Mouse (Mus musculus) hindbrain, postnatal 0 days (tissue): ENCODE measurements around the gene Gstm3. TPM values are rescaled to one million over a fixed set of nuclear protein-coding genes. Genes with fewer than 3 reads are reported as not detected.
"Not testable (repeated sequence)": the region's sequence is repeated elsewhere in the genome, so short reads cannot be mapped to it uniquely, and the experiment has no call there.

Experiments used
- ATAC-seq: fragments of 200-750 bp; cut with Nextera tagmentation; 2 replicates; pipeline ENCODE4 v1.8.0; 2017; ENCODE audit warnings: mild to moderate bottlenecking, moderate TSS enrichment, moderate library complexity
- DNase-seq: peaks from one replicate; pipeline ENCODE4 v3.0.0-alpha.2; 2015; ENCODE audit warnings: low spot score
- H3K27ac ChIP-seq: fragments of 300-500 bp; sonication (generic); 2 replicates; pipeline ENCODE4 v1.5.1; 2014; ENCODE audit warnings: mild to moderate bottlenecking
- H3K27me3 ChIP-seq: fragments of 300-500 bp; sonication (generic); 2 replicates; pipeline ENCODE4 v1.6.1; 2014; ENCODE audit warnings: low read length, mixed read lengths; ENCODE audit not compliant: insufficient read depth
- H3K36me3 ChIP-seq: fragments of 300-500 bp; sonication (generic); 2 replicates; pipeline ENCODE4 v1.6.1; 2014; ENCODE audit warnings: low read length, mixed read lengths; ENCODE audit not compliant: insufficient read depth
- H3K4me1 ChIP-seq: fragments of 300-500 bp; sonication (generic); 2 replicates; pipeline ENCODE4 v1.6.1; 2014; ENCODE audit warnings: antibody characterized with exemption, low read length, mixed read lengths; ENCODE audit not compliant: insufficient read depth
- H3K4me2 ChIP-seq: fragments of 300-500 bp; sonication (generic); 2 replicates; pipeline ENCODE4 v1.6.1; 2014; ENCODE audit warnings: low read depth, mild to moderate bottlenecking, low read length, moderate library complexity, mixed read lengths
- H3K4me3 ChIP-seq: fragments of 300-500 bp; sonication (generic); 2 replicates; pipeline ENCODE4 v1.5.1; 2014; ENCODE audit warnings: low read length
- H3K9ac ChIP-seq: fragments of 300-500 bp; sonication (generic); replicated peaks from 2 replicates; pipeline ENCODE4 v1.6.1; 2014; ENCODE audit warnings: mild to moderate bottlenecking, low read length, moderate library complexity, mixed read lengths
- H3K9me3 ChIP-seq: fragments of 300-500 bp; sonication (generic); 2 replicates; pipeline ENCODE4 v1.6.1; 2016; ENCODE audit warnings: low read length, mixed read lengths
- CTCF ChIP-seq: IDR thresholded peaks from 2 replicates; pipeline ENCODE4 v1.5.1; 2016; ENCODE audit warnings: antibody characterized with exemption, control low read depth, low read depth
- WGBS: fragments of 180-500 bp; shearing (Covaris S2); extraction: QIAGEN DNeasy Blood & Tissue Kit; methylation state at CpG from one replicate; pipeline ENCODE4 v1.1.7; 2014; 5-methylcytosine and 5-hydroxymethylcytosine counted together
- polyA plus RNA-seq: library from polyadenylated mRNA; unstranded; fragments of >200 nt; fragmentation: Nextera tagmentation; extraction: Ambion mirVana; gene quantifications from 2 replicates; pipeline ENCODE4 v1.2.1, GENCODE M21; 2015
- total RNA-seq: library from RNA; depleted of rRNA; stranded (reverse); fragments of >200 nt; gene quantifications from 2 replicates; pipeline ENCODE4 v1.2.3, GENCODE M21; 2014

Gene Gstm3
- total and polyA plus RNA-seq, 2 experiments from 2014 or later, result 0.15 TPM; not detected in 1

DNA sequence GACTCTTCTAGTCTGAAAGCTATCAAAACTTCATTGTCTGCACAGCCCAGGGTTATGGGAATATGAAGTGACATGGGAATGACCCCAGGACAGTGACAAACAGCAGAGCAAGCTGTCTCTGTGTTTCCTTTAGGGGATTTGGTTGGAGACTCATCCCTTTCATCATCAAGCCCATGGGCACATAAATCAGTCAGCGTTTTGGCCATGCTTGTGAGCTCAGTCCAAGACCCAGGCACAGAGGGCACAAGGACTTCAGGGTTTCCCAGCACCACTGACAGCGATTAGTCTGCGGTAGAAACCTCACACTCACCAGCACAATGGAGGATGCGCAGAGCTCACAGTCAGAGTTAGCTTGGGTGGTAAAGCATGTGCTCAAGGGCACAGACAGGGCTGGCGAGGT, 15.2 kb downstream of the Gstm3 start:
- H3K27ac ChIP-seq, result peak overlapping the region; percentile 60; the same call in 1 of the 2 replicates
- H3K4me2 ChIP-seq, result no peak overlapping the region
- no peaks in the 10 kb centered on the region for H3K36me3 ChIP-seq
- H3K4me3 ChIP-seq, result no peak overlapping the region
- H3K9ac ChIP-seq, result no peak overlapping the region
- ATAC-seq (peak; percentile 33), DNase-seq (peak; percentile 19)
- 71% methylated on average over 5 of the region's 5 CpGs for WGBS
- TF ChIP-seq CTCF, result no peak
- H3K9me3 ChIP-seq, result no peaks in the 10 kb centered on the region
- H3K27me3 ChIP-seq, result no peaks in the 10 kb centered on the region
- H3K4me1 ChIP-seq, result peaks cover 3% of the 10 kb centered on the region; the same call in 1 of the 2 replicates

DNA sequence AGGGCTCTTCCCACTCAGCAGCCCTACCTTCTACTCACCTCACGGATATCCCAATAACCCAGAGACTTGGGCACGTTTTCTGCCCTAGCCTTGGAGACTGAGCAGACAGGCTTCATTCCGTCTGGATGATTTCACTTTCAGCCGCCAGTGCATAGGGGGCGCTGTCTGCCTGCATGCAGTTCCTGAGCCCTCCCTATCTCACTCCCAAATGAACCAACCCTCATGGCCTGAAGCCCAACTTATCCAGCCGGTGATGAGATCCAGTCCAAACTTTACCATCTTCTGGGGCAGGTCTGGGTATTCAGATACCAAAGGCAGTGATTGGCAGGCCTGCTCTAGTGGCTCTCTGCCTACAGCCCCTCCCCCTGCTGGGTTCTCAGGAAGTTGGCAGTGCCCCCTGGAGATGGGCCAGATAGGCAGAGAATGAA, 15.7 kb downstream of the Gstm3 start:
- peak; percentile 84 for TF ChIP-seq CTCF
- peak overlapping the region; percentile 60; the same call in 1 of the 2 replicates for H3K27ac ChIP-seq
- H3K9me3 ChIP-seq, result no peaks in the 10 kb centered on the region
- no peak overlapping the region for H3K4me3 ChIP-seq
- peak; percentile 87 for DNase-seq
- WGBS, result 18% methylated on average over 6 of the region's 6 CpGs
- H3K4me1 ChIP-seq, result peaks cover 3% of the 10 kb centered on the region; the same call in 1 of the 2 replicates
- H3K27me3 ChIP-seq, result no peaks in the 10 kb centered on the region
- peak; percentile 95 for ATAC-seq
- H3K4me2 ChIP-seq, result no peak overlapping the region
- no peaks in the 10 kb centered on the region for H3K36me3 ChIP-seq
- no peak overlapping the region for H3K9ac ChIP-seq

DNA sequence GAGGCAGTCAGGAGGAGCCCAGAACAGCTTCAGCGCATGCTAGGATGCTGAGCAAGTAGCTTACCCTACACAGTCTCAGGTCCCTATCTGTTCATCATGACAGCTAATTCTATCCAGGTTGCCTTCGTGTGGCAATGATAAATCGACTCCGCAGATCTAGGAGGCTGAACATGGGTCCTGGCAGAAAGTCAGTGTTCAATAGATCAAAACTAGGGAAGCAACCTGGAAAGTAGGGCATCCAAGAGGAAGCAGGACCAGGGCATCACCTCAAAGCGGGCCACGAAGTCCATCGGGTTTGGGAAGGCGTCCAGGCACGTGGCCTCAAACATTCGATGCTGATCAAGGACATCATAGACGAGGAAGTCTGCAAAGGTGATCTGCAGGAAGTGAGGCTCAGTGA, 18.6 kb downstream of the Gstm3 start:
- Histone ChIP-seq H3K36me3 (no peaks in the 10 kb centered on the region), H3K9ac (no peak overlapping the region), H3K4me1 (peaks cover 3% of the 10 kb centered on the region; the same call in 1 of the 2 replicates), H3K4me3 (no peak overlapping the region), H3K4me2 (no peak overlapping the region), H3K9me3 (no peaks in the 10 kb centered on the region), H3K27ac (no peak overlapping the region), H3K27me3 (no peaks in the 10 kb centered on the region)
- DNase-seq (no peak), ATAC-seq (no peak)
- no peak for TF ChIP-seq CTCF
- WGBS, result 88% methylated on average over 11 of the region's 11 CpGs

DNA sequence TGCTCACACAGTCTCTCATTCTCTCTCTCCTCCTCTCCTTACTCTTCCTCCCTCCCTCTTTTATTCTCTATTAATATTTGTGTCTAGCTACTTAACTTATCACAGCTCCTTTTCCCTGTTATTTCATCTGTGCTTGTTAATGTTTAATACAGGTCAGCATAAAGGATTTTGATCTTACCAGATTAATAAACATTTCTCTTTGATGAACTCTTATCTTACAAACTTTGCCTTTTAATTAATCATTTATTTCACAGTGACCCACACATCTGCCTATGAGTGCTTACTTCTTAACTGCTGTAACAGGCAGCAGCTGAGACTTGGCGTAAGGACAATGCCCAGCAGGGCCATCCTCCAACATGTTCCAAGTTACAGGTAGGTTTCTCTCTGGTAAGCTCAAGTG, 19.6 kb downstream of the Gstm3 start:
- H3K4me1 ChIP-seq, DNase-seq, H3K27ac ChIP-seq, H3K27me3 ChIP-seq, H3K9ac ChIP-seq, ATAC-seq, H3K4me2 ChIP-seq, H3K36me3 ChIP-seq, H3K4me3 ChIP-seq, H3K9me3 ChIP-seq: not testable (repeated sequence)
- 76% methylated on average over 1 of the region's 1 CpGs for WGBS

DNA sequence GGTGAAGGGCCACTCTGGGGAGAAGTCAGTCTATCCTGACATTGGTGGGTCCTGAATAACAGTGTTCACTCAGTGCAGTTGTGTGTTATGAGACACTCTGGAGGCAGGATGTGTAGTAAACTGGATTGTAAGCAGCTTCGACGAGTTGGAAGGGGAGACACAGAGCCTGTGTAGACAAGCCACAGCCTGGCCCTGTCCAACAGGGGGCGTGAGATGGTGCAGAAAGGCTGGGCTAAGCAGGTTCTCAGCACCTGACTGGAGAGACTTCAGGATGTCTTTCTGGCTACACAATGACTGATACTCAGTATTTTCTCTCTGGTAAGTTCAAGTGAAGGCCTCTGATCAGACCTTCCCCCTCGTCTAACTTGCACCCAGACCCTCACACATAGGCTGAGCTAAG, 23.4 kb downstream of the Gstm3 start:
- Histone ChIP-seq H3K4me3 (no peak overlapping the region), H3K9me3 (no peaks in the 10 kb centered on the region), H3K27ac (no peak overlapping the region), H3K9ac (no peak overlapping the region), H3K36me3 (no peaks in the 10 kb centered on the region), H3K4me1 (peaks cover 3% of the 10 kb centered on the region), H3K27me3 (no peaks in the 10 kb centered on the region), H3K4me2 (no peak overlapping the region)
- ATAC-seq (no peak), DNase-seq (no peak)
- WGBS, result 63% methylated on average over 4 of the region's 4 CpGs
- no peak for TF ChIP-seq CTCF

DNA sequence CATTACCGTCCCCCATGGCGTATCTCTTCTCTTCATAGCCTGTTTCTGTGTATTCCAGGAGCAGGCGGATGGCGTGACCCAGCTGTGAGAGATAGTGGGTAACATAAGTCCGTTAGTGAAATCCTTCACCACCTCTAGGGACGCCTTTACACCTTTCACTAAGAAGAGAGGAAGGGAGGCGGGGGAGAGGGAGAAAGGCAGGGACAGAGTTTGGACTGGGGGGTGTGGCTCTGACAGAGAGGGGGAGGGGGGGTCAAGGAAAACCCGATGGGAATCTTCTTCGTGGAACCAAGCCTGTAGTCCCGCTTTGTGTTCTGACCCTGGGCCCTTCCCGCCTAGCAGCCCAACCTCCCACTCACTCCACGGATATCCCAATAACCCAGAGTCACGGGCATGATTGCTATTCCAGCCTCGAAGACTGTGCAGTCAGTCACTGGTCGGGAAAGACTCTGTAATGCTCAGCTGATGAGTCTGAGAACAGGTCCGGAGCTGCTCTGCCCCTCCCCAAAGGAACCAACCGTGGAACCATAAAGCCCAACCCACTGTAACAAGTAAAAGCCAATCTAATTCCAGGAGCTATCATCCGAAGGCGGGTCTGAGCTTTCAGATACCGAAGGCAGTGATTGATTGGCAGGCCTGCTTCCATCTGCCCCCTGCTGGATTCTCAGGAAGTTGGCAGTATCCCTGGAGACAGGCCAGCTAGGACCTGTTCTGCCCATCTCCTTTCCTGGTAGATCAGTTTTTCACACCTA, 25.7 kb downstream of the Gstm3 start, which contains the start of gene Gstm6:
Gstm6 (minus strand) TSS at position 511 of the 752 bp plus-strand sequence.
- Histone ChIP-seq H3K27me3 (no peaks in the 10 kb centered on the region), H3K4me1 (peaks cover 8% of the 10 kb centered on the region), H3K4me2 (peak within 1 kb of the TSS; percentile 42), H3K27ac (peak within 1 kb of the TSS; percentile 26; the same call in 1 of the 2 replicates), H3K36me3 (no peaks in the 10 kb centered on the region), H3K9ac (no peak within 1 kb of the TSS), H3K4me3 (no peak within 1 kb of the TSS), H3K9me3 (no peaks in the 10 kb centered on the region)
- WGBS, result 26% methylated on average over 20 of the region's 20 CpGs
- peak; percentile 75 for TF ChIP-seq CTCF
- DNase-seq (peak; percentile 82), ATAC-seq (peak; percentile 84)

DNA sequence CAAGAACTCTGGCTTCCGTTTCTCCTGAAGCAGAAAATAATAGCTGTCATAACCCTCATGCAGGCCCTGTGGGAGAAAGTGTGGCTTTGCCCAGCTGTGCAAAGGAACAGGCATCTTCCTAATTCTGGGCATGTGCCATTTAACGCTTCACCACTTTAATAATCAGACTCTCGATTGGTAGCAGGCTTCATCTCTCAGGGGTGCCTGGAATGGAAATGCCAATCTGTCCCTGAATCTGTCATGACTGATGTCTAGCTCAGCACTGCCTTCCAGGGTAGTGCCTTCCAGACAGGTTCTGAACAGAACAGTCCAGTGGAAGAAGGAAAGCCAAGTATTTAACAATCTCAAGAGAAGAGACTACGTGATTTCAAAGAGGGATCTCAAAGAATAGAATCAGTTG, 27.8 kb downstream of the Gstm3 start:
- 43% methylated on average over 4 of the region's 4 CpGs for WGBS
- TF ChIP-seq CTCF, result no peak

More for the DNA sequence above, 27.8 kb downstream of the Gstm3 start:
- Histone ChIP-seq H3K9me3 (no peaks in the 10 kb centered on the region), H3K27me3 (no peaks in the 10 kb centered on the region), H3K4me2 (no peak overlapping the region), H3K36me3 (no peaks in the 10 kb centered on the region), H3K27ac (no peak overlapping the region), H3K4me3 (no peak overlapping the region), H3K4me1 (peaks cover 8% of the 10 kb centered on the region), H3K9ac (no peak overlapping the region)
- peak; percentile 58 for DNase-seq
- no peak for ATAC-seq
